Mouse (Mus musculus) CD4-positive, CD25-positive, alpha-beta regulatory T cell, adult 2 months (primary cell): ENCODE data around the gene Atat1.
"Not testable (repeated sequence)": the region's sequence is repeated elsewhere in the genome, so short reads cannot be mapped to it uniquely, and the experiment has no call there.

Experiments
- DNase-seq: peaks from one replicate; pipeline ENCODE4 v3.0.0-alpha.2; 2012; ENCODE audit warnings: low read depth, low spot score

Atat1 gene

DNA sequence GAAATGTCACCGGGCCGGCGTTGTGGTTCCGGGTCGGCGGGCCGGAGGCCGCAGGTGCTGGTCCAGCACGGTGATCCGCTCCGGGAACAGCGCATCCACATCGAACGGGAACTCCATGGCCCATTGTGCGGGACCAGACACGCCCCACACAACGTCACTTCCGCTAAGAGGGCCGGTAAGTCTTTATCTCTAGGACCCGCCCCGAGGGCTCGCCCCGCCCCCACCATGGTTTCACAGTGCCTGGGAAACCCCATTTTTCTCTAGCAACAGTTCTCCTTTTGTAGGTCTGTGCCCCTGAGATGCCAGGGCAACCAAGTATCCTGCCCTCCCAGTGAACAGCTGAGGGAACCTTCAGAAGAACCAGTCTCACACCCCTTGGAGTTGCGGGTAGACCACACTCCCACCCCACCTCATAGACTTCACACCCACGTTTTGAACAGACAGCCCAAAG, at the start of gene Atat1:
Gene Atat1, minus strand, starts transcription at position 157 of the 451 bp plus-strand sequence.
- peak; percentile 98 for DNase-seq

DNA sequence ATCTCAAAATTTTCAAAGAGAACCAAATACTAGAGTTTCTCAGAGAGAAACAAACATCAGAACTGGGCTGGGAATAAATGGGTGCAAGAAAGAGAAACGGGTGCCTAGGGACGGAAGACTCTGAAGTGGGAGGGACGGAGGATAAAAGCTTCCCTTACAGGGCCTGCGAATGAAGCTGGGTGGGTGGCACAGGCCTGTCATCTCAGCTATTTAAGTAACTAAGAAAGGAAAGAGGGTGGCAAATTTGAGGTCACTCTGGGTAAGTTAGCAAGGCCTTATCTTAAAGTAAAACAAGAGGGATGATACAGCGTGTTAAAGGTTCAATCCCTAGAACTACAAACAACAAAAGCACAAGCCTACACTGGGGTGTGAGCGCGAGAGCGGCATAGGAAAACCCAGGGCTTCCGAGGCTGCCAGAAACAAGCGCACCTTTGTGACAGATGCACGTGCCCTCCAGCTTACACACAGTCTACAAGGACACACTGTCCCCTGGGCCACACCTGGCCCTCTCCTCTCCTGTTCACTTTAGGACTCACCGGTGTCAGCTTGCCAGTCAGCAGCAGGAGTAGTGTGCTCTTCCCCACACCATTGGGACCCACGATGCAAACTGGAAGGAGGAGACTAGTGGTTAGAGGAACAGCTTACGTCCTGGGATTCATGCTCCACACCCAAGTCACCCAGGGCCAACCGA, 48.8 kb upstream of the Atat1 start:
- no peak for DNase-seq

DNA sequence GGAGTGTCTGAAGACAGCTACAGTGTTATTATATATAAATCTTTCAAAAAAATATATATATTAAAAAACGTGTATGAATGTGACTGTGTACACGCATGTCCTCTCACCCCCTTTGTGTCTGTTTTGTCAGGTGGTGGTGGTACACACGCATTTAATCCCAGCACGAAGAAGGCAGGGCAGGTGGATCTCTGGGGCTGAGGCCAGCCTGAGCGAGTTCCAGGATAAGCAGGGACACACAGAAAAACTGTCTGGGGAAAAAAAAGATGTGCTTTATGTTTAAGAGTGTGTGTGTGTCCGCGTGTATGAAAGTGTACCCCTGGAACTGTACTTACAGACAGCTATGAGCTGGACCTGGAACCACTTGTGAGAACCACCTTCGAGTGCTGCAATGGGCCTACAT, 44.8 kb upstream of the Atat1 start:
- no peak for DNase-seq

DNA sequence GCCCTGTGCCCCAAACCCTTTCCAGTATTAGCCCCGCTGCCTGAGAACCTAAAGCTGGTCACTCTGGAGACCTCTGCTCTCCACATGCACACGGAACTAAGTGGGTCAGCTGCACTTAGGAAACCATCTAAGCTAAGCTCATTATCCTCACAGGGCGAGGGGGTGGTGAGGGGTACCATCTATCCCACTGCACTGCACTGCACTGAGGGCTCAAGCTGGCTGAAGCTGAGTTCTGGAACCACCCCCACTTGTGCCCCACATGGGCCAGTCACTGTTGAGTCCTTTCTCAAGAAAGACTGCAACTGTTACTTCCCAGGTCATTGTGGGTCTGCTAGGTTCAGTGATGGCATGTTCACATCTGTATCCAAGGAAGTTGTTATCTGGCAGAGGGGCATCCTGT, 42.7 kb upstream of the Atat1 start:
- not testable (repeated sequence) for DNase-seq

DNA sequence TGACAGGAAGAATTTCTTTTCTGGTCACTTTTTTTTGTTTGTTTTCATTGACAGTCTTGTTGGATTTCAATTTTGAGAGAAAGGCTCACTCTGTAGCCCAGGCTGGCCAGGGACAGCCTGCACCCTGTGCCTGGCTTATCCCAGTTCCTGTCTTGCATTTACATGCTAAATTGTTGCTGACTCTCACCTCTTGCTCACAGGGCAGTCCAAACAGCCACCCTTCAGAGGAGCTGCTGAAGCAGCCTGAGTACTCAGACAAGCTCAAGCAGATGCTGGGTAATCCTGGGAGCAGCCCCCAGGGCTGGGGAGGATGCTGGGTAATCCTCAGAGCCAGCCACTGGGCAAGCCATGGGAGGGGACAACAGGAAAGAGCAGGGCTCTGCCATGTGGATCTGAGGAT, 41.1 kb upstream of the Atat1 start:
- not testable (repeated sequence) for DNase-seq

DNA sequence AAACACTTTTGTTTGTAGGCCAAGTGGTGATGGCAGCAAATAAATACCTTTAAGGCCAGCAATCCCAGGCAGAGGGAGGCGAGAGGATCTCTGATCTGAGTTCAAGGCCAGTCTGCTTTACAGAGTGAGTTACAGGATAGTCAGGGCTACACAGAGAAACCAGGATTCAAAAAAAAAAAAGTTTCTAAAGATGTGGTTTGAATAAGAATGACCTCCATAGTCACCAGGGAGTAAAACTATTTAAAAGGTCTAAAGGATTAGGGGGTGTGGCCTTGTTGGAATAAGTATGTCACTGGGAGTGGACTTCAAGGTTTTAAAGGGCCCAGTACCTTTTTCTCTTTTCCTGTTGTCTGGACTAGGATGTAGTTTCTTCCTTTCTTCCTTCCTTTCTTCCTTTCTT, 30.1 kb upstream of the Atat1 start:
- DNase-seq: no peak

DNA sequence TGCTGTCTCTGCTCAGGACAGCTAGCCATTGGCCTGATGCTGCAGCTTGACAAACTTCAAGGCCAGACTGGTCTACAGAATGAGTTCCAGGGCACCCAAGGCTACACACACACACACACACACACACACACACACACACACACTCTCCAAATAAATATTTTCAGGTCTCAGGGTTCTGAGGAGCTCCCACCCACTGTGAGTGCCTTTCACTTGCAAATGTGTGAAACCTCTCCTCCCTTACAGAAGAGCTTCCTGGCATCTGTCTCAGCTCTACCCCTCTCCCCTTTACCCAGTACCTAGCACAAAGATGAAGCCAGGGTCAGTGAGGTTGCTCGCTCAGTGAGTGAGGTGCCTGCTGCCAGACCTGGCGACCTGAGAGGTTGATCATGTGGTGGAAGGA, 29.2 kb upstream of the Atat1 start:
- DNase-seq: no peak

DNA sequence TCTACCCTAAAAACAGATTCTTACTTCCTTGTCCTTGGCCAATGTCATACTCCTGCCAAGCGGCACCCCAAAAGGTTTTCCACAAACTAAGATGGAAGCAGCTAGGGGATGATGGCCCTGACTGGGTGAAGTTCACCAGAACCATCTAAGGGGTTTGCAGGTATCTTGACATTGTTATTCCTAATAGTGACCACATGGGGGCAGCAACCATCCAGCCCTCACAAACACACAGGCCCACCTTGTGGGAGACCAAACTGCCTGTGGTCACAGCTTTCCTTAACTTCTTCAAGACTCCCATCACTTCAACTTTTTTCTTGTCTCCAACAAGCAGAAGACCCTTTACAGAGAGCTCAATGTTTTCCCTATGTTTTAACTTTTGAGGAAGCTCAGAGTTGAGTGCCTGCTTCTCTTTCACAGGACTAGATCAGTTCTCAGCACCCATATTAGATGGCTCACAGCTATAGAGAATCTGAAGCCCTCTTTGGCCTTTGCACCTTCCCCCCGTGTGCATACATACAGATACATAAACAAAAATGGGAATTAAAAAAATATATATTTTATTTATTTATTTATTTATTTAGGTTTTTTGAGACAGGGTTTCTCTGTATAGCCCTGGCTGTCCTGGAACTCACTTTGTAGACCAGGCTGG, 27.9 kb upstream of the Atat1 start:
- peak; percentile 90 for DNase-seq

DNA sequence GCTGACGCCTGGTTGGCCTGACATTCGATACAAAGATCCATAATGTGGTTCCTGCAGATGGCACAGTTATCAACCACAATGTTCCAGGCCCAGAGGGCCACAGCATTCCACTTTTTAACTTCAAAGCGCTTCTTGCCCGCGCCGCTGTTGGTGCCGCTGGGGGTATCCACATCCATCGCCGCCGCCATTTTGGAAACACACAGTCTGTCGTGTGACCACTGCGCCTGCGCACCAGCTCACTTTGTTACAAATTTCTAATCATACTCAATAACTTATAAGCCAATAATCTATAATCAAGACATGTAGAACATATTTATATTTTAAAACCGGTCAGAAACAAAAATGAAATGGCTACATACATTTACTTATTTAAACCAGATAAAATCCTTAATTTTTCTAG, 25.9 kb upstream of the Atat1 start:
- DNase-seq: not testable (repeated sequence)

DNA sequence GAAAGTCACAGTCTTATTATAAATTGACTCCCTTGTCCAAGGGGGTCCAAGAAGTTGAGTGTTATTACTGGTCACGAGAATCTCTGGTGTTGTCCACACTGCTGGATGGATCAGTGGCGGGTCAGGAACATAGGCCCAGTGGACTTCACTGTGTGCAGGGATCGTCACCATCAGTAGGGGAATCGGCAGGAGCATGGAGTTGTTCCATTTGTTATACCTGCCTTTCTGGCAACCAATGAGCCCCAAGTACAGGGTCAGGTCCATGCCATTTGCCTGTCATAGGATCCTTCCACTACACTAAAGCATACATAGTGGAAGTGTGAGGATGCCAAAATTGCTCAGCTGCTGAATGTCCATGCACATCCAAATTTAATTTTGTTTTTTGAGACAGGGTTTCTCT, 22.7 kb upstream of the Atat1 start:
- no peak for DNase-seq

DNA sequence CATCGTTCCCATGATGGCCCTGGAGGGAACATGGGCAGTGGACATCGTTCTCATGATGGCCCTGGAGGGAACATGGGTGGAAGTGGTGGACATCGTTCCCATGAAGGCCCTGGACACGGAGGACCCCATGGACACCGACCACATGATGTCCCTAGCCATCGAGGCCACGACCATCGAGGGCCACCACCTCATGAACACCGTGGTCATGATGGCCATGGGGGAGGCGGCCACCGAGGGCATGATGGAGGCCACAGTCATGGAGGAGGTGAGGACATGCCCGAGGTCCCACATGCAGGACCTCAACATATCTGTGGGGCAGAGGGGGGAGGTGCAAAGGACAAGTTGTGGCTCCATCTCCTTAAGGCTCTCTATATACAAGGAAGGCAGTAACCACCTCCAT, 20.8 kb upstream of the Atat1 start:
- no peak for DNase-seq

DNA sequence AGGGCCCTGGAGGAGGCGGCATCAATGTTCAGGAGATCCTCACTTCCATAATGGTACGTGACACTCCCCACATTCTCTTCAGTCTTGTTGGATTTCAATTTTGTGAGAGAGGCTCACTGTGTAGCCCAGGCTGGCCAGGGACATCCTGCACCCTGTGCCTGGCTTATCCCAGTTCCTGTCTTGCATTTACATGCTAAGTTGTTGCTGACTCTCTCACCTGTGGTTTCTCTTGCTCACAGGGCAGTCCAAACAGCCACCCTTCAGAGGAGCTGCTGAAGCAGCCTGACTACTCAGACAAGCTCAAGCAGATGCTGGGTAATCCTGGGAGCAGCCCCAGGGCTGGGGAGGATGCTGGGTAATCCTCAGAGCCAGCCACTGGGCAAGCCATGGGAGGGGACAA, 19.7 kb upstream of the Atat1 start:
- no peak for DNase-seq

DNA sequence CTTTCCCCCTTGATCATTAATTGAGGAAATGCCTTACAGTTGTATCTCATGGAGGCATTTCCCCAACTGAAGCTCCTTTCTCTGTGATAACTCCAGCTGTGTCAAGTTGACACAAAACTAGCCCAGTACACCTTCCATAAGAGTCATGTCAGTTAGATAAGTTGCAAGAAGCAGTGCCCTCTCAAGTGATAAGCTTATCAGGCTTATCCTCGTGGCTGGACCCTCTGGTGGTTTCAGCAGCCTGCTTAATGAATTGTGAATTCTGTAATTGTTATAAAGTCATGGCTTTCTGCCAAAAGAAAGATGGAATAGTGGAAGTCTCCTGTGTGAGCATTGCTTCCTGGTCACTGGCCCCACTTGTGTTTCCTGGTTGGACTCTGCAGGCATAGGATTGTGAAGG, 17.6 kb upstream of the Atat1 start:
- DNase-seq: no peak

DNA sequence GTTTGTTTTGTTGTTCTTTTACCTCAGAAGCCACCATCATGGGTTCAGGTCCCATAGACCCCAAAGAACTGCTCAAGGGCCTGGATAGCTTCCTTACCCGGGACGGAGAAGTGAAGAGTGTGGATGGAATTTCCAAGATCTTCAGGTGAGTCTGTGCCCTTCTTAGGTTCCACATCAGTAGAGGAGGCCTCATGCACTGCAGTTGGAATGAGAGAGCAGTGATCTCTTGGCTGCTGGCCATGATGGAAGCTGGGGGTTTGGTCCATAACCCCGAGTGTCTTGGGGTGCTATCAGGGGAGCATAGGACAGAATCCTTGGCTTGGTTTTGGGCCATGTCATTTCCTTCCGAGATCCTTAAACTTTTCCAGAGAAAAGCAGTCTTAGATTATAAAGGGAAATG, 13.4 kb upstream of the Atat1 start:
- no peak for DNase-seq

DNA sequence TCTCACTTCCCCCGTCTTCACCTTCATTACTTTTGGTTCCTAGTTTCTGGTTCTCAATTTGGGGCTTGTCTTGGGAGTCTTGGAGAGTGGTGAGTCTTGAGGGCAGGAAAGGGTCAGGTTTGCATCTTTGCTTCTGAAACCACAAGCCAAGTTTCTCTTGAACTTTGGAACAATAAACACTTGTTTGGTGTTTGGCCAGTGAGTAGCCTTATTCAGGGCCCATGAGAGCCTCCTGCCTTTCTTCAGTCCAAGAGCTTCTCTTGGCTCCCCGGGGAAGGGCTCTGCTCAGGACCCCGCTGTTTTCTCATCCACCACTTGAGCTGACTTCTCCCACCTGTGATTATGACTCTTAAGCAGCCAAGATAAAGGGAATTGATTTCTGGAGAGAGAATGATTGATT, 12.7 kb upstream of the Atat1 start:
- no peak for DNase-seq

DNA sequence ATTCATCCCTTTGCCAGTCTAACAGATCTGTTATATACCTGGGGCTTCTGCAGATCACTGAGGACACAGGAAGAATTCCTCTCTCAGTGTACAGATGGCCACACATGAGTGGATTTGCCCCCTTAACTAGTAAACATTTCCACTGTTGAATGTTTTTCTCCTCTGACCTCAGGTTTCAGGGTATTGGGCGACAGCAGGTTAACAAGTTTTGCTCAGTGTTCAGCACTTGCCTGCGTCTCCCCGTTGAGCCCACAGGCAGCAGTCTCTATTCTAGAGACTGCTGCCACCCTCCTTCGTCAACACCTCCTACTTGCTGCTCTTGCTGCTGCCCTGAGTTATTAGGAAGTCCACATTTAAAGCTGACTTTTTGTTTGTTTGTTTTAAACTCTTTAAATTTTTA, 11.8 kb upstream of the Atat1 start:
- no peak for DNase-seq

DNA sequence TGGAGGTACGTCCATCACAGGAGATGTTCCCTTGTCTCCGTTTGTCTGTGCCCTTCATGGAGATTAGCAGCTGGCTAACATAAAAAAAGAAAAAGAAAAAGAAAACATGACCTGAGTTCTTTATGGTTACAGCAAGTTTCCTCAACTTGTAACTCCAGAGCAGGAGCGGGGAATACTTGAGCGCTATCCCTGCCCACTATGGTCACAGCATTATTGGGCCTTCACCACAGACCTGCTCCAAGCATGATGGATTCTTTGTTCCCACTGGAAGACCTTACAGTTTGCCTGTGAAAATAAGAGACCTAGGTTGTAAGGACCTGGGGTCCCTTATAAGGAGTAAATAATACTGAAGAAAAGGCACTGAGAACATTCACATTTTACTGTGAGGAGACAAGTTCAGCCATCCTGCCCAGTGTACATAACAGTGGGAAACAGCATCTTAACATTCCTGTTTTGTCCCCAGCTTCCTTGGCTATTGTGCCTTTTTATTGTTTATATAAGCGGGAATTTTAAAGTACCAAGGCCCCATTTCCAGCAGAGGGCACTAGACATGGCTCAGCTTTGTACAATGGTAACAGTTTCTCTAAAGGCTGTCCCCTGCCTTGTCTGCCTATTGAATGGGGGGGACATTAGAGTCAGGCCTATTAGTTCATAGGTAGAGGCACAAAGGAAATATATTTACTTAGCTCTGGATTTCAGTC, 11.1 kb upstream of the Atat1 start:
- DNase-seq: peak; percentile 57

DNA sequence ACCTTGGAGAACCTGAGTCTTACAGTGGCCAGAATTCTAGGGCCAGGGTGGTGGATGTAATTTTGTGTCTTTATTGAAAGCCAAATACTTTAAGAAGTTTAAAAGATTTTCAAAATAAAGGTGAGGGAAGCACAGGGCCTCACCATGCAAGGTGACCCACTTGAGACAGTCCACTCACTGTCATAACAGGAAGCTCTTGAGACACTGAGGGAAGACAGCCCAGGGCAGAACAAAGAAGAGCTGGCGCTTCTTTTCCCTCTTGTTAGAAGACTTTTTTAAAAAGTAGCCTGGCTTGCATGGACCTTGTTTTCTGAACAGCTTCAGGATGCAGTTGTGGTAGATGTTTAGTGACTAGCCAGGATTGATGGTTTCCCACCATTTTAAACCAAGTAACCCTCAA, 10.5 kb upstream of the Atat1 start:
- DNase-seq: no peak

DNA sequence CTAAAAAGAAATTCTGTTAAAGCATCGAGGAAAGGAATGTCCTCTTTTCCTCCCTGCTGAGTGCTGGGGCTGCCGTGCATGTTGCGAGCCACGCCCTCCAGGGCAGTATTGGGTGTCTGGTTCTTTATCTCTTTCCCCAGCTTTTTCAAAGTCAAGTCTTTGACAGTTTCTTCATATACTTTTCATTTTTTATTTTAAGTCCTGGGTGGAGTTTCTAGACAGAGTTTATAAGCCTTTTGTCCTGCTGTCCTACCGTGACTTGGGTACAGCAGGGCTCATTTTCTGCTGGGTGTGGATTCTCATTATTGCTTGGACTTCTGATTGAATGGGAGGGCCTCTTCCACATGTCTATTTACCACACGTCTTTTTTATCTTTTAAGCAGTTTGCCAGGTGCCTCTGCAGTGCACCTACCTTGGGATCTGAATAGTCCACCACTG, 10.0 kb upstream of the Atat1 start:
- no peak for DNase-seq

DNA sequence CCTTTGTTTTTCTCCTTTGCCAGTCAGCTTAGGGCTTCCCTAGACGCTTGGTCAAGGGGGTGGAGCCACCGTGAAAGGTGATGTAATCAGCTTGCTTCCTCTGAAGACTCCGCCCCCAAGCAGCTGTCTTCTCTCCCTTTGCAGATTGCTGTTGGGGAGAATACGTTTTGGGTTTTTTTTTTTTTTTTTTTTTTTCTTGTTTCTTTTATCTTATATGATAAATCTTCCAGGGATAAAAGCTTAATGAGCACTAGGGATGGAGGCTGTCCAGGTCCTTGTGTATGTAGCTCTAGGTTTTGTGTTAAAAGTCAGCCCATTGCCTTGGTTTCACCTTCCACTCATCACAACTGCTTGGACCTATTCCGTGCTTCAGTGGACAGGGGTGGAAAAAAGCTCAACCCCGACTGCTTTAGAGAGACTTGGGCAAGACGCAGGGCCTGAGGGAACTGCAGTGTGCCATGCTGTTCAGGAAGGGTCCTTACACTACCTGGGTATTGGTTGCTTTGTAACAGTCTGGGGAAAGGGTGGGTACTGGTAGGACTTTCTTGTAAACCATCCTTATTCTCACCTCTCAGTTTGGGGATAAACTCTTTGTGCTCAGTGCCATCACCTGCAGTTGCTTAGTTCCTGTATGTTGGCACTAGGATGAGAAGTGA, 9.3 kb upstream of the Atat1 start:
- DNase-seq: peak; percentile 97

DNA sequence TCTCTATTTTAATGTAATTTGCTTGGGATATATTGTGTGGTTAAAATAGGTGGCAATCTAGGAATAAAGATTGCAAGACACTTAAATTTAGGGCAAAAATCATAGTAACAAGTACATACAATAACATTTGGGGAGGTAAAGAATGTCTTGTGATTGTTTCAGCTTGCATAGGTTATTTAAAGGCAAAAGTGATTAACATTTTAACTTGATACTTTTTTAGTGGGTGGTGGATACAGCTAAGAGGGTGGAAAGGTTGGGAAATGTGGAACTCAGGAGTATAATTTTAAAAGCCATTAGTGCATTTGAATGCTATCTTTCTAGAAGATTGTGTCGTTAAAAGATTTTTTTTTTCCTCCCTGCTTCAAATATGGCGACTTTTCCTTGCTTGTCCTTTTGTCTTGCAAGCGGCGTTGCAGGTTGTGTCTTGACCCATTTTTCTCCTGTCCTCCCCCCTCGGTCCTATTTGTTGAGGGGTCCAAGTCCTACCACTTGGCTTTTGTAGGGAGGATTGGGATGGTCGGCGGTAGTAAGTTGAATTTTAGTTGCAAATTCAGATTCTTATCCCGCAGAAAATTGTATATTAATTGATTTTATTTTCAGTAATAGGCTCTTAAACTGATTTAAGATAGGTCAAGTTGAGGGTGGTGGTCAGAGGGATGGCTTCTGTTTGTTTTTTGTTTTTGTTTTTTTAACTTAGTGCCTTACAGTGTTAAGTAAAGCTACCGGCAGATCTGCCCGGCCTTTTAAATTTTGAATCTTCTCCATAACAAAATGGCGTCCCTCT, 8.6 kb upstream of the Atat1 start:
- DNase-seq: peak; percentile 68
